Mouse (Mus musculus) brain, embryonic 14.5 days (tissue): ENCODE results near the gene Plekha5. TPM values are rescaled to one million over a fixed set of nuclear protein-coding genes. Genes with fewer than 3 reads are reported as not detected.

Experiments
- DNase-seq: peaks from one replicate; pipeline ENCODE4 v3.0.0-alpha.2; 2011; ENCODE audit warnings: low read depth
- CTCF ChIP-seq: fragments of 200-500 bp; IDR thresholded peaks from 2 replicates; pipeline ENCODE4 v1.5.1; 2012; ENCODE audit warnings: inconsistent platforms, mild to moderate bottlenecking, moderate library complexity, borderline replicate concordance; ENCODE audit not compliant: insufficient read depth, insufficient read length; ENCODE audit errors: extremely low read depth
- POLR2A ChIP-seq: fragments of 200-500 bp; IDR thresholded peaks from 2 replicates; pipeline ENCODE4 v1.6.1; 2012; ENCODE audit warnings: mild to moderate bottlenecking, inconsistent platforms, borderline replicate concordance; ENCODE audit not compliant: poor library complexity, insufficient read depth, insufficient read length, severe bottlenecking; ENCODE audit errors: extremely low read depth
- polyA plus RNA-seq: library from polyadenylated mRNA; depleted of rRNA; stranded (reverse); fragments of >200 nt; gene quantifications from 2 replicates; pipeline ENCODE4 v1.2.3, GENCODE M21; 2012

Plekha5 gene
- polyA plus RNA-seq, 1 experiment = 103 TPM

- TF ChIP-seq POLR2A (no peak), CTCF (peak; percentile 46; the same call in 1 of the 2 replicates)
- DNase-seq = no peak
Measured at GRCm38 (mm10) chr6:140424991-140425361, 1.1 kb downstream of the Plekha5 start.

GRCm38 (mm10) chr6:140429236-140429635 is 5.4 kb downstream of the Plekha5 start:
- TF ChIP-seq CTCF (no peak), POLR2A (no peak)
- DNase-seq = no peak

- no peak for DNase-seq
- TF ChIP-seq CTCF (no peak), POLR2A (no peak)
Measured at GRCm38 (mm10) chr6:140432363-140432762, 8.5 kb downstream of the Plekha5 start.

GRCm38 (mm10) chr6:140443374-140443773 is 19.5 kb downstream of the Plekha5 start:
- DNase-seq = peak; percentile 79
- TF ChIP-seq CTCF = peak; percentile 59
- TF ChIP-seq POLR2A = no peak

GRCm38 (mm10) chr6:140444147-140444546 is 20.3 kb downstream of the Plekha5 start:
- TF ChIP-seq POLR2A (no peak), CTCF (no peak)
- DNase-seq = no peak

GRCm38 (mm10) chr6:140444855-140445465 is 21.1 kb downstream of the Plekha5 start:
- TF ChIP-seq CTCF (0 out of 2 replicates have a peak, but pooled peaks have one; percentile 7), POLR2A (no peak)
- DNase-seq = peak; percentile 73

GRCm38 (mm10) chr6:140448010-140448739 is 24.3 kb downstream of the Plekha5 start:
- peak; percentile 37 for DNase-seq
- no peak for TF ChIP-seq POLR2A
- TF ChIP-seq CTCF = no peak

- TF ChIP-seq CTCF (no peak), POLR2A (no peak)
- DNase-seq = no peak
Measured at GRCm38 (mm10) chr6:140450693-140451092, 26.8 kb downstream of the Plekha5 start.

- DNase-seq = no peak
- TF ChIP-seq POLR2A (no peak), CTCF (no peak)
Measured at GRCm38 (mm10) chr6:140452736-140453135, 28.9 kb downstream of the Plekha5 start.

- no peak for TF ChIP-seq CTCF
- TF ChIP-seq POLR2A = no peak
- DNase-seq = no peak
Measured at GRCm38 (mm10) chr6:140453454-140453853, 29.6 kb downstream of the Plekha5 start.

- DNase-seq = no peak
- no peak for TF ChIP-seq POLR2A
- no peak for TF ChIP-seq CTCF
Measured at GRCm38 (mm10) chr6:140454388-140454787, 30.5 kb downstream of the Plekha5 start.

GRCm38 (mm10) chr6:140455851-140456250 is 32.0 kb downstream of the Plekha5 start:
- no peak for DNase-seq
- no peak for TF ChIP-seq CTCF
- no peak for TF ChIP-seq POLR2A

GRCm38 (mm10) chr6:140456393-140457163 is 32.7 kb downstream of the Plekha5 start:
- no peak for TF ChIP-seq CTCF
- no peak for TF ChIP-seq POLR2A
- DNase-seq = no peak
